Mouse (Mus musculus): ENCODE measurements around the gene Tmem232.

DNA sequence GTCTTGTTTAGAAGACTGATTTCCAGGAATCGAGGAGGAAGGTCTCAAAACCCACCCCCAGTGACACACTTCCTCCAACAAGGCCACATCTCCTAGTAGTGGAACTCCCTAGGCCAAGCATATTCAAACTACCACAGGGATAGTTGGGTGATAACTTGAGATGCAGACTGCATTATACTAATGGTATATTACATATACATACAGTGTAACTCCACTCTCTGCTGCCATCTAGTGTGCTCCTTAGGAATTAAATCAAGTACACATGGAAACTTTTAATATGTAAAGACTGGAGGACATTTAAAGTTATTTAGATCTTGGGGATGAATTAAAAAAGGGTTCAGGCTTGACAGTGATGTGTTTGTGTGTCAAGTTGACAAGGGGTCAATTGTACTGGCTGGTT, 34.8 kb upstream of the Tmem232 start:
- TF ChIP-seq CTCF (conservative IDR thresholded peaks at IDR 0.05; ENCODE audit: low read length) (peak; percentile 82), POU5F1 (IDR thresholded peaks at IDR 0.05; ENCODE audit: borderline replicate concordance, low read length) (no peak), NANOG (IDR thresholded peaks at IDR 0.05; ENCODE audit: borderline replicate concordance, low read length) (no peak)

All from E14TG2a.4 (cell line).